Mouse (Mus musculus): Measurements from ENCODE around the gene Hoxb8.

- TF ChIP-seq EP300 (IDR thresholded peaks at IDR 0.05; ENCODE audit: insufficient read depth, low read depth, low read length) (no peak), CTCF (IDR thresholded peaks at IDR 0.05; ENCODE audit: low read depth, low read length) (no peak), POLR2A (IDR thresholded peaks at IDR 0.05; ENCODE audit: insufficient read depth, low read length) (no peak)
These were observed 1.2 kb downstream of the Hoxb8 start for GRCm38 (mm10) chr11:96282795-96283430.
